Mouse (Mus musculus) forelimb bud, embryonic 11.5 days (tissue): Measurements from ENCODE around the gene Retsat.

Experiments used
- DNase-seq: peaks from one replicate; pipeline ENCODE4 v3.0.0-alpha.2; 2012; ENCODE audit warnings: low read depth, low spot score

Retsat gene

DNA sequence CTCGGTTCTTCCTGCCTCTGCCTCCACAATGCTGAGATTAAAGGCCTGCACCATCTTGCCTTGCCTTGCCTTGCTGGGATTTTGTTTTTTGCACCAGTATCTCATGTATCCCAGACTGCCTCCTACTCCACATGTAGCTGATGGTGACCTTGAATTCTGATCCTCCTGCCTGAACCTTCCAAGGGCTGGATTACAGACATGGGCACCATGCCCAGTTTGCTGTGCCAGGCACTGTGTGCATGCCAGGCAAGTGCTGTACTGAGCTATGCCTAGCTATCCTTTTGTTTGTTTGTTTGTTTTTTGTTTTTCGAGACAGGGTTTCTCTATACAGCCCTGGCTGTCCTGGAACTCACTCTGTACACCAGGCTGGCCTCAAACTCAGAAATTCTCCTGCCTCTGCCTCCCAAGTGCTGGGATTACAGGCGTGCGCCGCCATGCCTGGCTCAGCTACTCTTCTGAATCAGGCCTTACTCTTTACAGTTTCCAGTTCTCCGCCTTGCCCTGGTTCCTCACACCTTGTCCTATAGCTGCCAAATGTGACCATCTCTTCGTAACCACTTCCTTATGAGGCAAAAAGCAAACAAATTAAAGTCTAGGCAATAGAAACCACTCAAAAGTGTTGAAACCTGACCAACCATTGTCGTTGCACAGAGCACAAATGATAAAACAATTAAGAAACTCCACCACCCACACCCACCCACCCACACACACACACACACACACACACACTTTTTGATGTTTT, 25.6 kb downstream of the Retsat start:
- DNase-seq, result no peak

DNA sequence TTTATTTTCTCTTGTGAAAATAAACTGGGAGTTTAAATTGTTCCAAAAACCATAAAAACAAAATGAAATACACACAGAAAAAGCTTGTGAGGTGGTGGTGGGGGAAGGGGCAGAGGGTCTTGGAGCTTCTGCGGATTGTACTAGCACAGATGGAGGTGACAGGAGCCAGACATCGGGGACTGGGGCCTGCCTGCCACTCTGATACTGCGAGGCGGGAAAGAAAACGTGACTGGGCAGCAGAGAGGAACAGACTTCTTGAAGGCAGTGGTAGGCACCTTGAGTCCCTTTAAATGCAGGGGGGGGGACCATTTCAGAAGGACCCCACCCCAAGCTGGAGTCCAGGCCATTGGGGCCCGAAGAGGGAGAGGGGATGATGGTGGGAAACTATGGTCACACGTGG, 28.1 kb downstream of the Retsat start:
- DNase-seq, result no peak

DNA sequence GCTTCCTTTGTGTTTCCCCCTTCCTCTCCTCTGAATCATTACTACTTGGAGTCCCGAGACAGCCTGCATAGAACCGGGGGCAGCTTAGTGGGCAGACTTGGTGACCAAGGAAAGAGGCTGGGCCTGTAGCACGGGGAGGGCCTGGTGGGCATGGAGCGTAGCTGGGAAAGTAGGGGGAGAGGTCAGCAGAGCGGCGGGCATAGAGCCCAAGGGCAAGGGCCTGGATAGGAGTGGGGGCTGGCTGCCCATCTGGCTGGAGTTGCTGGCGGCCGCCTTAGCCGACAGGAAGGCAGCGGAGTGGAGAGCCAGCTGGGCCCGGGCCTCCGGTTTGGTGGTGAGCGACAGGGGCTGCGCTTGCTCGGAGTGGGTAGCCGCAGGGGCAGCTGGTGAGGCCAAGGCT, 29.0 kb downstream of the Retsat start:
- no peak for DNase-seq

DNA sequence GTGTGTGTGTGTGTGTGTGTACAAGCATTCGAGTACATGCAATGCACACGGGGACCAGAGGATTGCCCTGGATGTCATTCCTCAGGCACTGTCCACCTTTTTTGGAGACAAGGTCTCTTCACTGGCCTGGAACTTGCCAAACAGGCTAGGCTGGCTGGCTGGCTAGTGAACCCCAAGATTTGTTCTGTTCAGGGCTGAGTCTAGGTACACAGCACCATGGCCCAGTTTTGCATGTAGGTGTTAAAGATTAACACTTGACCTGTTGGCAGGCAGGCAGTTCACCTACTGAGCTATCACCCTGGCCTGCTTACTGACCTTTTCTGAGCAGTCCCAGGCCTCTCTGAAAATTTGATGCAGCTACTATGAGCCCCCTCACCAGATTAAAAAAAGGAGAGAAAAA, 32.1 kb downstream of the Retsat start:
- DNase-seq, result no peak

DNA sequence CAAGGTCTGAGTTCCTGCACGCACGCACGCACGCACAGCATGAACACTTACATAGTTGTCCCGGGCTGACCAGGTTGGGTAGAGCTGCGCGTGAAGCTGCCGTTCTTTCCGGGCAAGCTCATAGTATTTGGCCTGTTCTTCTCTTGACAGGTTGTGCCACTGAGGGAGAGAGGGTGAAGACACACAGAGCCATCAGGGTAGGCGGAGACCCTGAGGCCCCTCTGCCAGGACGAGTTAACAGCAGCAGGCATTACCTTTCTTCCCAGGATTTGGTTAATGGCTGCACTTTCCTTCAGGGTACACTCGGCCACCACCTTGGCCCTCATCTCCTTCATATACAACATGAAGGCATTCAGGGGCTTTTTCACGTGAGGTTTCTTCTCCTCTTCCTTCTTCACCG, 32.7 kb downstream of the Retsat start:
- no peak for DNase-seq

DNA sequence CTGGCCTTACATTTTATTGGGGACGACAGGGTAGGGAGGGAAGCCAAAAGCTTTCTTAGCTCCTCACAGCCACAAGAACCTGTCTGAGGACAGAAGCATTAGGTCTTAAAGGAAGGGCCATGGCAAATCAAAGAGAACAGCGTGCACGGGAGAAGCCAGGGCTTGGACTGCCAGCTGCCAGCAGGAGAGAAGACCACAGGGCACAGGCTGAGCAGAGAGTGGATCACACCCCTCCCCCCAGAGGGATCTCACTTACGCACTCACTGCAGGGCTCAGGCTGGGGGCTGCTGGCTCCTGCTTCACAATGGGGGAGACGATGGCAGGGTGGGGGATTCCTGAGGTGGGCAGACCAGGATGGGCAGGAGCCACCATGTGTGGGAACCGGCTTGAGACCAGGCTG, 33.4 kb downstream of the Retsat start:
- no peak for DNase-seq

DNA sequence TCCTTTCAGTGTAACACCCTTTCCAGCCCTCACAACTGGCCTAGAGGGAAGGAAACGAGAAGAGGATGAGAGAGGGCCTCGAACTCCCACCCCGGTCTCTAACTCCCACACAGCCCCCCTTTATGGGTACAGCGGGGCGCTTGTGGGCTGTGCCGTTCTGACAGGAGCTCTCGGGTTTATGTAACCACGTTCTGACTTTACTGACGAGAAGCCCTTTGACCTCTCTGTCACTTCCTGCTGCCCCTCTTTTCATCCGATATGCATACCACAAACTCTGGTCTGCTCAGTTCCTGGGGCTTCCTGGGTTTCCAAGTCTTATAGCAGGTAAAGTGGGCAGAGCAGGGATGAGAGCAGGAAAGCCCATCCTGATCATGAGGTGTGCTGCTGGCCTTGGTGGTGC, 36.0 kb downstream of the Retsat start:
- no peak for DNase-seq

DNA sequence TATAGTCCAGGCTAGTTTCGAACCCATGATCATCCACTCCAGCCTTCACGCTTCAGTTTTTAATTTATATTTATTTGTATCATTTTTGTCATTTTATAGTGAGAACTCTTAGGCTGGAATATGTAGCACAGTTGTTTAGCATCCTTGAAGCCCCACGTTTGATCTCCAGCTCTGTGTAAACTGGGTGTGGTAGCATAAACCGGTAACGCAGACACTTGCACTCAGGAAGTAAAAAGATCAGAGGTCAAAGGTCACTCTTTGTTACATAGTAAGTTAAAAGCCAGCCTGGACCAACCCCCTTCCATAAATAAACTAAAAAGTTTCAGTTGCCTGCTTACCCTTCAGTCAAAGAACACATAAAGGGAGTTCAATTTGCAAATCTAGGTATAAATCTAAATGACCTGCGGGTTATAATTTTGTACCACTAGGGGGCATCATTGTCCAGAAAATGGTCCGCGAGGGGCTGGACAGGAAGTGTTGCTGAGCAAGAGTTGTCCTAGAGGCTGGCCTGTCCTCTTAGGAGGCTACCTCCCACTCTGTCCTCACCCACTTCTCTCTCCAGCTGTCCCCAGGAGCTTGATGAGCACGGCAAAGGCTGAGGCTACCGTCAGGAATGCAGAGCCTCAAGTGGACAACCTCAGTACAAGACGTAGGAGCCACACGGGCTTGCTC, 37.6 kb downstream of the Retsat start:
- DNase-seq, result peak; percentile 80

DNA sequence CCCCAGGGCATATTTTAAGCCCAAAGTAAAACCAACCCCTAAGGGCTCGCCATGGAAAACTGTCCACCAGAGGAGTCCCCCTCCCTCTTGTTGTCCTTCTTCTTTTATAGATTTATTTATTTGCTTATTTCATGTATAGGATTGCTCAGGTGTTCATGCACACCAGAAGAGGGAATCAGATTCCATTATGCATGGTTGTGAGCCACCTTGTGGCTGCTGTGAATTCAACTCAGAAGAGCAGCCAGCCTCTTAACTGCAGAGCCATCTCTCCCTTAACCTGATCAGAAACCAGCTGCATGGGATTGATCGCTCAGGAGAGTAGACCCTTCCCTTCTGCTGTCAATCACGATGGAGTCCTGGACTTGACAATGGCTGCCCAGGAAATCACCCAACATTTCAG, 38.7 kb downstream of the Retsat start:
- no peak for DNase-seq

DNA sequence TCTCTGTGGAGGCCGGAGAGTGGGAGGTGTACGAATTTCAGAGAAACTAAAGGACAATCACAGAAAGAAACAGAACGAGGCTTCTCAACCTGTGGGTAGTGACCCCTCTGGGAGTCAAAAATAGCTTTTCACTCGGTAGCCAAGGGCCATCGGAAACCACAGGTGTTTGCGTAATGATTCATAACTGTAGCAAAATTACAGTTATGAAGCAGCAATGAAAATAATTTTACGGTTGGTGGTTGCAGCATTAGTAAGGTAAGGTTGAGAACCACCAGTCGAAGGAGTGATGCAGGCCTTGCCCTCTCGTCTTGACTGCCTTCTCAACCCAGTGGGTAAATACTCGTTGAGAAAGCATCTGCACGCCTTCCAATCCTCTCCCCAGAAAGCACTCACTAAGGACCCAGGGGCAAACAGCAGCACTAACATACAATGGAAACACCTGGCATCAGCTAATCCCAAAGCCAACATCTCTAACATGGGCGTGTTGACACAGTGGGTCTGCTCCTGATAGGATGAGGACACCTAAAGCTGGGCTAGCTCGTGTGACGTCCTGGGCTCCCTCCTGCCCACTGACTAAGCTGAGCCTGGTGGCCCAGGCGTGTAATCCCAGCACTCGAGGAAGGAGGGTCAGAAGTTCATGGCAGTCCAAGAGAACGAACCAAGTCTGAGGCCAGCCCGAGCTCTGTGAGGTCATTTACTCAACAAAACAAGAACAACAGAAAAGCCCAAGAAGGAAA, 43.1 kb downstream of the Retsat start:
- DNase-seq, result no peak

DNA sequence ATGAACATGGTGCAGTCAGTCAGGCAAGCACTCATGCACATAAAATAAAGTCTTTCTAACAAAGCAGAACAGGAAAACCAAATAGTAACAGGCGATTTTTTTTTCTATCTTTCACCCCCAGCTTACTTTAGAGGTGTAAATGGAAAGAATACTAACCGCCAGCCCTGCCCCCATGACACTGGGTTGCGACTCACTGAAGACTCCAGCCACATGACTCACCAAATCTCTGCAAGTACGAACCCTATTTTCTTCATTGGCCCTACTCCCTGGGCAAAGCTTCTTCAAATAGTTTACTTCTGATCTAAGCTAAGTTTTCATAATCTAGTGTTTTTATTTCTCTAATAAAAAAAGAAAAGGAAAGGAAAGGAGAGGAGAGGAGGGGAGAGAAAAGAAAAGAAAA, 46.3 kb downstream of the Retsat start:
- DNase-seq, result no peak

DNA sequence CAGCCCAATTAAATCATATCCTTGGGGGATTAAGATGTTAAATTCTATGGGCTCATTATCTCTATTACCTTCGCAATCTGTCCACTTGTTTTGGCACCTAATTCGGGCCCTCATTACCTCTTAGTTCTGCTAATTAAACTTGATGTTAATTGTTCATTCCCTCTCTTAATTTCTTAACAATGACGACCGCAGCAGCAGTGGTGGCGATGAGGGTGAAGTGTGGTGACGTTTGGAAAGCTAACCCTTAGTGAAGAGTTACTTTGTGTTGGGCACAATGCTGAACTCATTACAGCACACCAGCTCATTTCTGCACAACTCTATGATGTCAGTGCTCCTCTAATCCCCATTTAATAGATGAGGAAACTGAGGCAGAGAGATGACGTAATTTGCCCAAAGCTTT, 47.1 kb downstream of the Retsat start:
- no peak for DNase-seq

DNA sequence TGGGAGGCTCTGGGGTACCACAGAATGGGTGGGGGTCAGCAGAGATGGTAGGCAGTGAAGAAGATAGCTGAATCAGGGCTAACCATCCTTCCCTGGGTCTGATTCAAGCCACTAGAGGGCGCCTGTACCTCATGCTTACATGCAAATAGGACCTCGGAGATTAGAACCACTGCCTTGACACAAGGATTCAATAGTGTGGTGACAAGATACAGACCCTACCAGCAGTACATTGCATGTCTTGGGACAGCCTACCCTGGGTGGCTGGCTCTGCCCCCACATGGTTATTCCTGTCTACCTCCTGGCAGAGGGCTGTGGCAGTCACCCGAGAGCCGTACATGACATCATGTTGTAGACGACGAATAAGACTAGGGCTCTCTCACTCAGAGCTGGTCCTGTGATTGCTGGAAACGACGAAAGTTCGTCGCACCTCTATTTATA, 49.1 kb downstream of the Retsat start:
- DNase-seq, result peak; percentile 67

DNA sequence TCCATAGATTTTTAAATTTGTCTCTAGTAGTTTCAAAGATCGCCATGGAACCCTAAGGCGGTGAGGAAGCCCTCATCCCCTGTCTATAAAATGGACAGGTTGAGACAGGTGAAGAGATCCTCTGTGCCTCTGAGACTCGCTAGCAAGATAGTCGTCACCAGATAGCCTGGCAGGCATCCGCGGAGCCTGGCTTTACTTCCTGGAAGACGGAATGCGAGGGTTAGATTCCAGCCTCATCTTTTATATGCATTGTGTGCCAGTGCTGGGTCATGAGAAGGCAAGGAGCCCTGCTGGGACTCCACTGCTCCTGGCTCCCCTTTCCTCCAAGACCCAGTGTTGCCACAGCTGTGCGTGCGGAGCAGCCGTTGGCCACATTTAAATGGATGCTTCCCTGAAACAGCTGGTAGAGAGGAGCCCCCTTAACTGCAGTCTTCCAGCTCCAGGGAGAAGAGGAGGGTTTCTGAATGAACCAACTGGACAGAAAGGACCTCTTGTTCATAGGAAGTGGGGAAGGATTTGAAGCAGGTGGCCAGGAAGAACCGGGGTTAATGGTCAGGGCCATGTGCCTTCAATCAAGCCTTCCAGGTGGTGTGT, 49.8 kb downstream of the Retsat start:
- DNase-seq, result peak; percentile 56

DNA sequence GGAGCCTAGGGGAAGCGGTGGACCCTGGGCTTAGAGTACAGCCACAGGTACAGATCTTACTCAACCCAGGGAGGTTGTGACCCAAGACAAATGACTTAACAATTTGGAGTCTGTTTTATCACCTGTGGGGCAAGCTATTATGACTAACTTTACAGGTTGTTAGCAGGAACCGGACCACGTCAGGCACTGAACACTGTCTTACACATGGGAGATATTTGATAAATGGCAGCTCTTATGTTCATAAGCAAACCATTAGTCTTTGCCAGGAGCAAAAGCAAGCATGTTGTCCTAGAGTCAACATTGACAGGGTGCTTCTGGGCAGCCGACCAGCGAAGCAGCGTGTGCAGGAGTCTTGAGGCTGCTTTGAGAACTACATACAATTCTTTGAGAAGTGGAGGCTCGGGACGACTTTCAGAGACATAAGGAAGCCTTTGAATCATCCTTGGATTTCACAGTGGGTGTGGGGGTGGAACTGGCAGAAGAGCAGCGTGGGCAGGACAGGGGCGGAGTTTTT, 52.1 kb downstream of the Retsat start:
- DNase-seq, result no peak

DNA sequence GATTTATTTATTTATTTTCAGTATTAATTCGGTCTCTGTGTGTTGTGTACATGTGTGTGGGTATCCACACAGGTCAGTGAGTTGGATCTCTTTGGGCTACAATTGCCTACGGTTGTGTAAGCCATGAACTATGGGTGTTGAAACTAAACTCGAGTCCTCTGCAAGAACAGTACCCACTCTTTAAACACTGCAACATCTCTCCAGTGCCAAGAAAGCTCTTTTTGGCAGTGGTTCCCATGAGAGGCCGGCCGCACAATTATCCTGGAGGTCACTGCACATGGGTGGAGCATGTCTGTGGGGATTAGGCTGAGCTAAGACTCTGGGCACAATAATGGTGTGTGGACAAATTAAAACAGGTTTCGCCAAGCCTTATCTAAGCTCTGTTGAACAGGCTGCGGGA, 55.1 kb downstream of the Retsat start:
- no peak for DNase-seq

DNA sequence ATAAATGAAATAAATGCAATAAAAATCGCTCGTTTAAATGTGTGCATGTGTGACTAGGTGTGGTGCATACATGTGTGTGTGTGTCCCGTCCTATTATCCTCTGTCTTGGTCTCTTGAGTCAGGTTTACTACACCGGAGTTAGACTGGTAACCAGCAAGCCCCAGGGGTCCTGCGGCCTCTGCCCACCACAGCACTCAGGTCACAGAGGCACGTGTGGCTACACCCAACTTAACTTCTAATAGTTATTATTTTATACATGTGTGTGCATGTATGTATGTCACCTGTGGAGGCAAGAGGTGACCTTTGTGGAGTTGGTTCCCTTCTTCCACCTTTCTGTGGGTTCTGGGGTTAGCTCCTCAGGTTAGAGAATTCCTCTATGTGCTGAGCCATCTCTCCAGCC, 56.1 kb downstream of the Retsat start:
- DNase-seq, result no peak

DNA sequence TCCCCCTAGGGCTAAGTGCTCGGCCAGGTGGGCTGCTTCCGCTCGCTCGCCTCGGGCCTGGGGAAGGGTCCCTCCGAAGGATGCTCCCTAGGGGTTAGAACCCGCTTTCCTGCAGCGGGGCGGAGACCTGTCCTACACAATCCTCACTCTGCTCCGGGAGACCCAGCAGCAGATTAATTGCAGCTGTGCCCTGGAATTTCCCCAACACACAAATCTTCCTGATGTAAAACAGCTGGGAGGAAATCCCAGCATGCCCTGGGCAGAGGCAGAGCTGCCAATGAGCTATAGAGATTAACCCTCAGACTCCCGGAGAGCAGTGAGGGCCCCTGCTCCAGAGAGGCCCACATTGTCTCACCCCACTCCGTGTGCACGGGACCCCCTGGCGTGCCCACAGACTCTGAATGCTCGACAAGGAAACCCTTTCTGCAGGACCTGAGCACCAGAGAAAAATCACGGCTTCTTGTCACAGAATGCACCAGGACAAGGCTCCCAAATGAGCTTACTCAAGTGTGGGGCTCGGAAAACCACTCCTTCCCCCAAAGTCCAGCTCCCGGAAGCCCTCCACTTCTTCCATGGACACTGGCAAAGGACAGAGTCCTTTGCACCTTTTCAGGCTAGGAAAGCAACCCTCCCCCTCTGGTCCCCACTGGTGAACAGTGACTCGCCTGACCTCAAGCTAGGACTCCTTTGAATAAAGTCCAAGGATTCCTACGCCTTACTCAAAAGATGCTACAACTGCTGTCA, 57.2 kb downstream of the Retsat start:
- DNase-seq, result peak; percentile 97

DNA sequence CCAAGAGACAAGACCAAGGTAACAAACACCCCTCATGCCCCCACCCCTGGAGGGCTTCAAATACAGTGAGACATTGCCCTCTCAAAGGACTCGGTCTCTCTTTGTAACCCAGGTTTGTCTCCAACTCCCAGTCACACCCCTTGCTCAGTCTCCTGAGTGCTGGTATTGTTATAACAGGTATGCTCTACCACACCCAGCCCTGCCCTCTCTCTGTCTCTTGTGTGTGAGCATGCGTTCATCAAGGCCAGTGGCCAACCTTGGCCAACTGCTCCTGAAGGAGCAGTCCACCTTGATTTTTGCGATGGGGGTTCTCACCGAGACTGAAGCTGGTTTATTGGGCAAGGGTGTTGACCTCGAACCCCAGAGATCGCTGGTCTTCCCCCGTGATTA, 57.8 kb downstream of the Retsat start:
- DNase-seq, result no peak

DNA sequence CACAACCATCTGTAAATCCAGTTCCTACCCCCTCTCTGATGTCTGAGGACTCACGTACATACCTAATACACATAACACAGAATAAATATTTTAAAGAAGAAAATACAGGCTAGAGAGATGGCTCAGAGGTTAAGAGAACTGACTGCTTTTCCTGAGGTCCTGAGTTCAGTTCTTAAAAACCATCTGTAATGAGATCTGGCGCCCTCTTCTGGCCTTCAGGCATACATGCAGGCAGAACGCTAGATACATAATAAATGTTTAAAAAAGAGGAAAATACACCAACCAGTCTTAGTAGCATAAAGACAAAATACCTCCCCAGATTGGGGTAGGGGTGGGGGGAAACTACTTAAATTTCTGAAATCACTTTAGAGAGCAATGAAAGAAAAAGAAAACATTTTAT, 59.7 kb downstream of the Retsat start:
- DNase-seq, result no peak
